Mouse (Mus musculus) layer of hippocampus, postnatal 36 days (tissue): ENCODE results near the gene Duoxa1. TPM values are rescaled to one million over a fixed set of nuclear protein-coding genes. Genes with fewer than 3 reads are reported as not detected.

Experiments used
- DNase-seq, 2 experiments: peaks; one replicate each; pipeline ENCODE4 v3.0.0; 2022
- total RNA-seq, 2 experiments: library from RNA; stranded (reverse); gene quantifications; 2 replicates each; pipeline ENCODE4 v1.2.3; 2021

Gene Duoxa1
- total RNA-seq, 2 experiments from 2014 or later, result not detected

DNA sequence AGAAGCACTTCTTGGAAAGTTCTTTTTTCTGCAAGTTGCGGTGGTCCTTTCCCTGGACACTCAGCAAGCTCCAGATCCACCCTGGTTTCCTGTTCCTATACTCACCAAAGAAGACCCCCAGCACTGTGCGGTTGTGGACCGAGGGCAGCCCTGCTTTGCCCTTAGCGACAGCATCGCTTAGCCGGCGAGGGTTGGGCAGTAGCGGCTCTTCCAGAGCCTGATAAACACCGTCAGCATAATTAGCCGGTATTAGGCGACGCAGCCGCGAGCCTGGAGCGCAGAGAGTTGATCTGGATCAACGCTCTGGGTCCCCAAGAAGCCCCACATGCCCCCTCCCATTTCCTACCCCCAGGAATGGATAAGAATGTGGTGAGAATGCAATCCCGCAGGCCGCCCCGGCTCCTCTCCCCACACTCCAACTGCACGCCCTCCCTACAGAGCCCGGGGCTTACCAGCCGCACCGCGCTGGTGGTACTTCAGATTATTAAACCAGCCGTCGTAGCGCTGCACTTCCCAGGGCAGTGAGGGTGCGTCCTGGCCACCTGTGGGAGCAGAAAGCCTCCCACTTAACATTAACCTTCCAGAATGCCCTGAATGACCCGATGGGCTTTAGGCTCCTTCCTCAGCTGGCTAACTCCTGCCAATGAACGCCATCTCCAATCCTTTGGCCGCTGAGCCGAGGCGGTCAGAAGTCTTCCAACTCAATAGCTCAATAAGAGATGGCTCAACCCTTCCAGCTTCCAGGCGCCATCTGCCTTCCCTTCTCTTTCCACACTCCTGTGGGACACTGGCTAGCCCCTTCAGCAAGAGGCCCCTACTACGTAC is 16.0 kb downstream of the Duoxa1 start:
- no peak for DNase-seq

DNA sequence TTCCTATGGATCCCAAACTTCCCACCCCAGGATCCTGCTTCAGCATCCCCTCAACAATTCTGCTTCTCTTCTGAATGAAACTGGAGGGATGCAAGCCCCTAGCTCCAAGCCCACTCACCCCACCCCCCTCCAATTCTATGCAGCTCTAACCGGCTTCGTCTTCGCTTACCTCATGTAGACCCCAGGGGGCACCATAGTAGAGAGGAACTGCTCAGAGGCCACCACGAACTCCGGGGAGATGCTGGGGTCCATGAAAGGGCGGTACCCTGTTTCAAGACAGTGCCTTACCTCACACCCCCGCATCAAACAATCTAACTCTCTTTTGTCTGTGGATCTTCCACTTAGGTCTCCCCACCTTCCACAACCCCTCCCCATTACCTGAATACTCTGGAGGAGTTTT is 18.6 kb downstream of the Duoxa1 start:
- no peak for DNase-seq

DNA sequence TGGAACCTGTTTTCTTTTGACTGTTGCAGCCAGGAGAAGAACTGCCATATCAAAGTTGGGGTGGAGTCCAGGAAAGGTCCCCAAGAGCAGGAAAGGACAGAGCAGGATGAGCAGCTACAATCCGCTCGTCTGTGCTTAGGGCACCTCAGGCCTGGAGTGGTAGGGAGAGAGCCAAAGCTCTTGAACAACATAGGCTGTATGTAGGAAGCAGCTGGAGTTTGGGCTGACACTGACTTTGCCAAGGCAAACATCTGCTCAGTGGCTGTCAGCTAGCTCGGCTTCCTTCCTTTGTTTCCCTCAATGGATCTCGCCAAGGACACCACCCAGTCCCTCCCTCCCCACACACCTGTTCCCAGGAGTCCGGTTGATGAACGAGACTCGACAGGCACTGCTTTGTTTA is 27.4 kb downstream of the Duoxa1 start:
- no peak for DNase-seq

DNA sequence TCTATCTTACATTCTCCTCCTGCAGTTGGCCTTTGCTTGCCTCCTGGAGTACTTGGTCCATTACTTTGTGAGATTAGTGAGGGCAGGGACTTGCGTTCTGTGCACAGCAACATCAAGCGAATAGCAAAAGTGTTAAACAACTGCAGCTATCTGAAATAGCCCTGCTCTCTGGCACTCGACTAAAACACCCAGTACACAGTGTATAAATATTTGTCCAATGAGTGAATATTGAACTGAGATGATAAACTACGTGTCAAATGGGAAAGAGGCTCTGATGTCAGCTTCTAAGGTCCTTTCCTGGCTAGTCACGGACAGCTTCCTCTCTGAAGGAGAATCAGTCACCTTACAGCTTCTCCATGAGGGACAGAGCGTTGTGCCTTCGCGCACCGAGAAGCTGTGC is 29.4 kb downstream of the Duoxa1 start:
- no peak for DNase-seq

DNA sequence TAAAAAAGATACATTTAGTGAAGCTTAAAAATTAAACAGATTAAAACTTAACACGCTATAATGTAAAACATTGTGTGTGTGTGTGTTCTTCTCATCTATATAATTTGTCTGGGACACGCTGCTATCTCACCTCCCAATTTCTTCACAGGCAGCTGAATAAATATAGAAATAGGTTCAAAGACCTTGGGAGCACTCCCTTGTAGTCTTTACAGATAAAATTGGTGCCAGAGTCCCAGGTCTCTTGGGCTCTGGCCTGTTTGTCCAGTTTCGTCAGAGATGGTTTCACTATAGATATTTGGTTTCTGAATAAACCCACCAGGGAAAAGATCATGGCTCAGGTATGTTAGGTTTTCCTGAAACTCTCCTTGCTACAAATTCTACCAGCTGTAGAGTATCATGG is 34.8 kb downstream of the Duoxa1 start:
- no peak for DNase-seq

DNA sequence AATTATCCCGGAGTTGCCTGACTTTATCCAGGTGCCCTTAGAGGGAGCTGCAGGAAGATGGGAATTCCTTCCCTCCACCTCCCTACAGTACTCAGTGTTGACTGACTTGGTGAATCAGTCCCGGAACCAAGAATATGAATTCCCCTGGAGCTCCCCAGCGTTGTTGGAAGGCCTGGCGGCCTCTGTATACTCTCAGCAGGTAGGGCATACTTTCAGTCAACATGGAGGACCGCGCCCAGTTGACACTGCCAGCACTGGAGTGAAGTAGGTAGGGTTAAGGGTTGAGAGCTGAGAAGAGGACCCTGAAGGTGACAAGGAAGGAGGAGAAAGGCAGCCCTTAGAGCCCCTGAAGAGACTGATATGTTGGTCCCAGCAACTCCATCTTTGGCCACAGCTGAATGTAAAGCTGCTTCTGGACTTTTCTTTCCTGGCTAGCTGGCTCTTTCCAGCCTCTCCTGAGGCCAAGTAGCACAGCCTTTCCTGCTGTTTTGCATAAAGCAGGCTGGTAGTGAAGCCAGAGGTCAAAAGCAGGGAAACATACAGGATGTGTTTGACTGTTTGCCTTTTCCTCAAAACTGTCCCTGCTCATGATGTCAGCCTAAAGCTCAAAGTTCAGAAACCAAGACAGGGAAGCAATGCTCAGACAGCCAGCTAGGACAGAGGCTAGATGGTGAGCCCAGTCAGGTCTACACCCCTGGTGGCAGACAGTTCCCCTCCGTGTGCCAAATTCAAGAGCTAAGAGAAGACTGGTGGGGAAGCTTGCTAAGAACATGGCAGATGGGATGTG is 46.9 kb downstream of the Duoxa1 start:
- no peak for DNase-seq

DNA sequence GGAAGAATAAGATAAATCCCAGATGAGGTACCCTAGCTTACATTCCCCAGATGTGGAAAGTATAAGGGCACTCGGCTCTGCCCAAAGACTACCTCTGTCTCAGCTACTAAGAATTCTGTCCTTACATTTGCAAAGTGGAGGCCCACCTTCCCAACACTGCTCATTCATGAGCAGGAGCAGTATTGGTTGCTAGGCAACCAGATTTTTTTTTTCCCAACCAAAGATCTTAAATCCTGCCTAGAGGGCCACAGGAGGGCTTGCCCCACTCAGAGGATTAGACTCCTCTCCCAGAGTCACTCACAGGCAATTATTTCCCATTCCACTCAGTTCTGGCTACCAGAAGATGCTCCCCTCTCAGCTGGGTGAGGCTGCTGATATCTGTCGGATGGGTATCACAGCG is 48.8 kb downstream of the Duoxa1 start:
- DNase-seq, result no peak

DNA sequence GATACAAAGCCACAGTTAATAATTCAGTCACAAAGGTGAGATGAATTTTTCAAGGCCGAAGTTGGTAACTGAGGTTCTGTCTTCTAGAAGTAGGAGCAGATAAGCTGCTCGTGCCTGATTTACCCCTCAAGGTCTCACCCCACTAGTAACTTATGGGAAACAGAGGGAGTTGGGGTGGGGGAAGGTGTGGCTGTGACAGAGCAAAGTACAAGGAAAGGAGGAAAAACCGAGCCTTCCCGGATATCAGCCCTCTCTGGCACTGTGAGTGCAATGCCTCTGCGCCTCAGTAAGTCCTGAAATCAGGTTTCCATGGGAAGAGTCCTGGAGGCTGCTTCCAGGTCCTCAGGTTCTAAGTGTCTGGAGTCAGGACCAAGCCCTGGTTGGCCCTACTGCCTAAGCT is 52.8 kb downstream of the Duoxa1 start:
- no peak for DNase-seq

DNA sequence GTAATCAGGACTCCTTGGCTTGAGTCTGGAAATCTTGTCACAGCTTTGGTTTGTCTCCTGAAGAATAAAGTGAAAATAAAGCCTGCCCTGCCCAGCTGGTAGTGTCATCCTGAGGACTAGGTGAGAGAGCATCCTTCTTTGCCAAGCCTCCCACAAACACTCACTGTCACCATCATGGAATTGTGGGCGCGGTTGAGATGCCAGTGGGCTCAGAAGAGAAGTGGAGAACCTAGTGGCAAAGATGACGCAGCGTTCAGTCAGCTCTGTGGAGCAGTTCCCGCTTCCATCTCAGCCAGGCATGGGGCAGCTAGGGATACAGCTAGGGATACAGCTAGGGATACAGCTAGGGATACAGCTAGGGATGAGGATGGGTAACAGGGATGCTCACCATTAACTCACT is 57.5 kb downstream of the Duoxa1 start:
- no peak for DNase-seq

Other genes starting within 250 kb of the Duoxa1 start
- 10 to 100 TPM; 15.2 to 16.5 TPM for gene Spg11, start 195.3 kb downstream of the Duoxa1 start, total RNA-seq
- 100 to 1,000 TPM in 1 of 2 experiments, 10 to 100 TPM in 1; 99.2 to 107 TPM for gene B2m, start 166.0 kb downstream of the Duoxa1 start, total RNA-seq
- not detected for gene Trim69, start 153.0 kb downstream of the Duoxa1 start, total RNA-seq
- under 1 TPM in 1 of 2 experiments, not detected in 1; 0.12 TPM for gene Patl2, start 127.5 kb downstream of the Duoxa1 start, total RNA-seq
- not detected for gene Terb2, start 127.5 kb downstream of the Duoxa1 start, total RNA-seq
- gene Sord, start 79.0 kb downstream of the Duoxa1 start, total RNA-seq, result 10 to 100 TPM; 15.9 to 18.5 TPM
- gene Duox2, start 15.3 kb downstream of the Duoxa1 start, total RNA-seq, result under 1 TPM in 1 of 2 experiments, not detected in 1; 0.05 TPM
- not detected for gene Duoxa2, start 14.8 kb downstream of the Duoxa1 start, total RNA-seq
- not detected for gene Duox1, start 1.9 kb upstream of the Duoxa1 start, total RNA-seq
- 10 to 100 TPM; 56.6 to 60.0 TPM for gene Shf, start 55.4 kb upstream of the Duoxa1 start, total RNA-seq
- gene Slc28a2, start 112.7 kb upstream of the Duoxa1 start, total RNA-seq, result not detected
- not detected for gene Gm14085, start 171.2 kb upstream of the Duoxa1 start, total RNA-seq